Mouse (Mus musculus) small intestine, adult 2 months (tissue): ENCODE measurements around the gene Fntb.

ENCODE experiments used
- CTCF ChIP-seq: fragments of 200-500 bp; IDR thresholded peaks from 2 replicates; pipeline ENCODE4 v1.5.1; 2012; ENCODE audit warnings: low read depth, mild to moderate bottlenecking, control low read depth, inconsistent platforms, low read length, moderate library complexity, mixed read lengths; ENCODE audit not compliant: insufficient replicate concordance, insufficient read length; ENCODE audit errors: extremely low read depth
- POLR2A ChIP-seq: fragments of 200-500 bp; IDR thresholded peaks from 2 replicates; pipeline ENCODE4 v1.6.1; 2012; ENCODE audit warnings: low read depth, mild to moderate bottlenecking, control low read depth, inconsistent platforms, low read length, moderate library complexity

DNA sequence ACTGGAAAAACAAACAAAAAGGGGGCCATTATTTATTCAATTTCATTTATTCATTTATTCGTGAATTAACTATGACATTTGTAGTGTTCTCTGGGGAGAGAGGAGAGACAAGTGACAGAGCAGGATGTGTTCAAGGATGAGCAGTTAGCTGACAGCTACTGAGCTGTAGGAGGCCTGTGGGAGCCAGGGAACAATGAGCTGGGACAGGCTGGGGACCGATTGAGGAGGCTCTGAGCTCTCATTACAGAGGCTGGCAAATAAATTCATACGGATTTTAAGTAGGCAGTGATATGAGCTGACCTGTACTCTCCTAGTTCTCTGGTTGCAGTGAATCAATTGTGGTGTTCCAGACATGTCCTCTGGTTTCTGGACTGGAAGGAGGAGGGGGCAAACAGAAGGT lies 125.8 kb downstream of the Fntb start:
- TF ChIP-seq CTCF (no peak), POLR2A (no peak)
